ENCODE assay signal across 8 mouse cellular contexts in the genomic region with DNA sequence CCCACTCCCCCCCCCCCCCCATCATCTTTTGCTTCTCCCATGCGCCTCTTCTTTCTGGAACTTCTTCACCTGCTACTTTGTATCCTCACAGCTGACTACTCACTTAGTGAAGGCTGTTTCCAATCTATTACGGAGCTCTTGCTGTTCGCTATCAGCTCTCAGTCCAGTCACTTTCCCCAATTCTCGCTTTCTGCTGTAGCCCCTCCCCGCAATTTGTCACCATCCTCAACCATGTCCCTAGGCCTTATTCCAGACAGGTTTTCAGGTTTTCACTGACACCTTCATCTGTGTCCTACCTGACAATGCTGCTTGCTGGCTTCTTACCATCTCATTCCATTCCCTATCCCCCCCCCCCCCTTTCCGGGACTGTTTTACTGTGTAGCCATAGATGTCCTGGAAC. TPM values are rescaled to one million over a fixed set of nuclear protein-coding genes. Genes with fewer than 3 reads are reported as not detected.
DNase-seq lines count a peak whose midpoint lies in the region; ATAC-seq and TF ChIP-seq lines count a peak whose summit lies in the region.

No protein-coding gene starts in this region.

- WGBS in heart, embryonic 15.5 days = 72% methylated on average over 6 of the region's 6 CpGs
- WGBS in hindbrain, embryonic 13.5 days = 54% methylated on average over 6 of the region's 6 CpGs
- 54% methylated on average over 6 of the region's 6 CpGs for whole genome bisulfite sequencing in midbrain, embryonic 15.5 days

- H3K9ac ChIP-seq in heart, embryonic 15.5 days = peak overlapping the region; percentile 99; the same call in 1 of the 2 replicates
- H3K9ac ChIP-seq in hindbrain, embryonic 13.5 days = peak overlapping the region; percentile 99
- peak overlapping the region; percentile 100; the same call in 1 of the 2 replicates for H3K9ac ChIP-seq in midbrain, embryonic 15.5 days

- no peak for ATAC-seq in heart, embryonic 15.5 days (replicated peaks; ENCODE audit: insufficient number of reproducible peaks, insufficient read depth, low FRiP score, low read depth)
- ATAC-seq in hindbrain, embryonic 13.5 days (ENCODE audit: low FRiP score) = no peak
- ATAC-seq in midbrain, embryonic 15.5 days (replicated peaks) = no peak

- 0 out of 2 replicates have a peak overlapping the region, but pooled peaks have one; percentile 93 for H3K27ac ChIP-seq in heart, embryonic 15.5 days
- no peak overlapping the region for H3K27ac ChIP-seq in cortical plate, adult 2 months (ENCODE audit: insufficient read depth, low read length)
- H3K27ac ChIP-seq in hindbrain, embryonic 13.5 days = peak overlapping the region; percentile 96; the same call in 1 of the 2 replicates
- H3K27ac ChIP-seq in midbrain, embryonic 15.5 days = peak overlapping the region; percentile 94

- peak overlapping the region; percentile 87 for H3K4me2 ChIP-seq in heart, embryonic 15.5 days
- H3K4me2 ChIP-seq in hindbrain, embryonic 13.5 days = peak overlapping the region; percentile 86
- H3K4me2 ChIP-seq in midbrain, embryonic 15.5 days = peak overlapping the region; percentile 83

- TF ChIP-seq CTCF in cortical plate, adult 2 months (IDR thresholded peaks at IDR 0.05; ENCODE audit: extremely low read depth, insufficient read depth, low read length) = no peak

- H3K27me3 ChIP-seq in heart, embryonic 15.5 days = no peaks in the 10 kb centered on the region
- no peaks in the 10 kb centered on the region for H3K27me3 ChIP-seq in hindbrain, embryonic 13.5 days
- H3K27me3 ChIP-seq in midbrain, embryonic 15.5 days (replicated peaks) = no peaks in the 10 kb centered on the region

- intact Hi-C loops in heart, postnatal 36 days (cut with DNase I) = loop anchor here (5.0 kb wide), 1 partner anchor 385 kb away; no protein-coding TSS in a partner anchor

- peak overlapping the region; percentile 98 for H3K4me3 ChIP-seq in heart, embryonic 15.5 days
- H3K4me3 ChIP-seq in cortical plate, adult 2 months (ENCODE audit: insufficient read depth, low read length) = peak overlapping the region; percentile 91
- H3K4me3 ChIP-seq in hindbrain, embryonic 13.5 days = peak overlapping the region; percentile 96
- peak overlapping the region; percentile 95 for H3K4me3 ChIP-seq in midbrain, embryonic 15.5 days

- TF ChIP-seq POLR2A in cortical plate, adult 2 months (IDR thresholded peaks at IDR 0.05; ENCODE audit: extremely low read depth, insufficient read depth, low read length) = no peak

- no peaks in the 10 kb centered on the region for H3K9me3 ChIP-seq in heart, embryonic 15.5 days (replicated peaks)
- no peaks in the 10 kb centered on the region for H3K9me3 ChIP-seq in hindbrain, embryonic 13.5 days
- no peaks in the 10 kb centered on the region for H3K9me3 ChIP-seq in midbrain, embryonic 15.5 days

- peaks cover 6% of the 10 kb centered on the region; the same call in 1 of the 2 replicates for H3K36me3 ChIP-seq in heart, embryonic 15.5 days
- peaks cover 18% of the 10 kb centered on the region for H3K36me3 ChIP-seq in hindbrain, embryonic 13.5 days
- H3K36me3 ChIP-seq in midbrain, embryonic 15.5 days (replicated peaks) = peaks cover 5% of the 10 kb centered on the region

- H3K4me1 ChIP-seq in heart, embryonic 15.5 days (replicated peaks) = peaks cover 28% of the 10 kb centered on the region
- H3K4me1 ChIP-seq in cortical plate, adult 2 months (ENCODE audit: control insufficient read depth, insufficient read depth, low read length) = peaks cover 6% of the 10 kb centered on the region
- peaks cover 36% of the 10 kb centered on the region for H3K4me1 ChIP-seq in hindbrain, embryonic 13.5 days (replicated peaks)
- H3K4me1 ChIP-seq in midbrain, embryonic 15.5 days = peaks cover 36% of the 10 kb centered on the region

- DNase-seq in heart, postnatal 36 days = no peak
- DNase-seq in B cell, adult 2 months = no peak
- no peak for DNase-seq in left cerebral cortex, adult 9 months (ENCODE audit: low spot score in 2 of 2)
- no peak for DNase-seq in urinary bladder, postnatal 36 days (ENCODE audit: low spot score in 2 of 2)

RNA-seq across cellular contexts. Expression of a gene that starts 1.1 kb away (rescaled TPM):
- polyA plus RNA-seq in heart, embryonic 15.5 days (2015; fragmentation: Nextera tagmentation; extraction: Ambion mirVana) = 18.6 and 22.7 TPM in 2 replicates
- 10 to 100 TPM; 70.5 to 72.5 TPM for total RNA-seq in heart, postnatal 36 days (2021)
- 119 and 135 TPM in 2 replicates for polyA plus RNA-seq in cortical plate, adult 2 months (2012; rRNA removed)
- 82.8 and 87.3 TPM in 2 replicates for polyA plus RNA-seq in hindbrain, embryonic 13.5 days (2015; fragmentation: Nextera tagmentation; extraction: Ambion mirVana)
- polyA plus RNA-seq in midbrain, embryonic 15.5 days (2015; fragmentation: Nextera tagmentation; extraction: Ambion mirVana) = 83.2 and 89.8 TPM in 2 replicates

RNA-seq across cellular contexts. Expression of a gene that starts 16.2 kb away (rescaled TPM):
- polyA plus RNA-seq in heart, embryonic 15.5 days (2015; fragmentation: Nextera tagmentation; extraction: Ambion mirVana) = 15.3 and 18.2 TPM in 2 replicates
- total RNA-seq in heart, postnatal 36 days (2021) = 10 to 100 TPM in 1 of 2 experiments, 1 to 10 TPM in 1; 8.9 to 10.5 TPM
- 137 and 148 TPM in 2 replicates for polyA plus RNA-seq in cortical plate, adult 2 months (2012; rRNA removed)
- 75.1 and 86.5 TPM in 2 replicates for polyA plus RNA-seq in hindbrain, embryonic 13.5 days (2015; fragmentation: Nextera tagmentation; extraction: Ambion mirVana)
- 117 and 123 TPM in 2 replicates for polyA plus RNA-seq in midbrain, embryonic 15.5 days (2015; fragmentation: Nextera tagmentation; extraction: Ambion mirVana)

RNA-seq across cellular contexts. Expression of a gene that starts 31.9 kb away (rescaled TPM):
- 76.5 and 109 TPM in 2 replicates for polyA plus RNA-seq in heart, embryonic 15.5 days (2015; fragmentation: Nextera tagmentation; extraction: Ambion mirVana)
- 100 to 1,000 TPM in 1 of 2 experiments, 10 to 100 TPM in 1; 92.4 to 100 TPM for total RNA-seq in heart, postnatal 36 days (2021)
- polyA plus RNA-seq in cortical plate, adult 2 months (2012; rRNA removed) = 51.0 and 52.9 TPM in 2 replicates
- polyA plus RNA-seq in hindbrain, embryonic 13.5 days (2015; fragmentation: Nextera tagmentation; extraction: Ambion mirVana) = 99.2 and 104 TPM in 2 replicates
- polyA plus RNA-seq in midbrain, embryonic 15.5 days (2015; fragmentation: Nextera tagmentation; extraction: Ambion mirVana) = 101 and 108 TPM in 2 replicates
